Mouse (Mus musculus) liver, embryonic 14.5 days (tissue): ENCODE data around the gene Atp5f1.

ENCODE experiments used
- CTCF ChIP-seq: IDR thresholded peaks from 2 replicates; pipeline ENCODE4 v1.5.1; 2016; ENCODE audit warnings: antibody characterized with exemption, low read depth, control low read depth
- EP300 ChIP-seq: IDR thresholded peaks from 2 replicates; pipeline ENCODE4 v1.6.1; 2016; ENCODE audit warnings: antibody characterized with exemption, low read depth

DNA sequence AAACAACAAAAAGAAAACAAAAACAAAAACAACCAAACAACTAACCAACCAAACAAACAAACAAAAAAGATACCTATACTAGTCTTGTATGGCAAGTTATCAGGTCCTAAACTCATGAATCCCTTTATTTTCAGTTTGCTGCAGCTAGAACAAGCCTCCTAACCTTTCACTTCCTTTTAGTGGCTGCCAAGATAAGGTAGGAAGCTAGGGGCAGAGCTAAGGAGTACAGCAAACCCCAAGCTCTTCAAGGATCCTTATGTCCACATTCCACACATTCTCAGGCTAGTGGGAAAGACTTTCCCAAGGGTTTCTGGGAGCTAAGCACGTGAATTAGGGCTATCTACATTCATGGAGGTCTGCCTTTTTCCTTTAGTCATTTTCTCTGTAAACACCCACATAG, 44.6 kb downstream of the Atp5f1 start:
- TF ChIP-seq CTCF (no peak), EP300 (no peak)
